Mouse (Mus musculus) cortical plate, adult 2 months (tissue): ENCODE measurements around the gene Zscan26. TPM values are rescaled to one million over a fixed set of nuclear protein-coding genes. Genes with fewer than 3 reads are reported as not detected.
"Not testable (repeated sequence)": the region's sequence is repeated elsewhere in the genome, so short reads cannot be mapped to it uniquely, and the experiment has no call there.

Source experiments
- H3K27ac ChIP-seq: fragments of 200-500 bp; 2 replicates; pipeline ENCODE4 v1.5.1; 2012; ENCODE audit warnings: low read length, control low read depth, inconsistent platforms; ENCODE audit not compliant: insufficient read depth
- H3K4me1 ChIP-seq: fragments of 200-500 bp; 2 replicates; pipeline ENCODE4 v1.6.1; 2011; ENCODE audit warnings: low read length; ENCODE audit not compliant: control insufficient read depth, insufficient read depth
- H3K4me3 ChIP-seq: fragments of 200-500 bp; 2 replicates; pipeline ENCODE4 v1.5.1; 2011; ENCODE audit warnings: mild to moderate bottlenecking, low read length, control low read depth; ENCODE audit not compliant: insufficient read depth
- CTCF ChIP-seq: fragments of 200-500 bp; IDR thresholded peaks from 2 replicates; pipeline ENCODE4 v1.5.1; 2011; ENCODE audit warnings: mild to moderate bottlenecking, control low read depth, low read length; ENCODE audit not compliant: insufficient read depth; ENCODE audit errors: extremely low read depth
- POLR2A ChIP-seq: fragments of 200-500 bp; IDR thresholded peaks from 2 replicates; pipeline ENCODE4 v1.6.1; 2011; ENCODE audit warnings: mild to moderate bottlenecking, low read length, control low read depth; ENCODE audit not compliant: insufficient read depth; ENCODE audit errors: extremely low read depth
- polyA plus RNA-seq: library from polyadenylated mRNA; depleted of rRNA; stranded (reverse); fragments of >200 nt; gene quantifications from 2 replicates; pipeline ENCODE4 v1.2.3, GENCODE M21; 2012; rRNA removed

Gene Zscan26
- polyA plus RNA-seq, 1 experiment: 66.4 TPM

GRCm38 (mm10) chr13:21407969-21408804 is 45.3 kb downstream of the Zscan26 start:
- peak overlapping the region; percentile 53 for H3K4me3 ChIP-seq
- H3K4me1 ChIP-seq: no peaks in the 10 kb centered on the region
- no peak for TF ChIP-seq CTCF
- peak; percentile 61 for TF ChIP-seq POLR2A
- H3K27ac ChIP-seq: peak overlapping the region; percentile 65

- Histone ChIP-seq H3K4me1 (no peaks in the 10 kb centered on the region), H3K27ac (no peak overlapping the region), H3K4me3 (no peak overlapping the region)
- TF ChIP-seq CTCF (no peak), POLR2A (no peak)
Measured at GRCm38 (mm10) chr13:21407341-21407740, 46.2 kb downstream of the Zscan26 start.

GRCm38 (mm10) chr13:21402848-21403247 is 50.7 kb downstream of the Zscan26 start:
- Histone ChIP-seq H3K4me1 (peaks cover 6% of the 10 kb centered on the region), H3K27ac (no peak overlapping the region), H3K4me3 (peak overlapping the region; percentile 100; the same call in 1 of the 2 replicates)
- TF ChIP-seq POLR2A: no peak
- TF ChIP-seq CTCF: no peak

- H3K27ac ChIP-seq: peak within 1 kb of the TSS; percentile 59
- H3K4me3 ChIP-seq: peak within 1 kb of the TSS; percentile 100
- TF ChIP-seq POLR2A (peak; percentile 71; the same call in 1 of the 2 replicates), CTCF (no peak)
- H3K4me1 ChIP-seq: peaks cover 6% of the 10 kb centered on the region
Measured at GRCm38 (mm10) chr13:21402287-21402846, 51.2 kb downstream of the Zscan26 start, which contains the start of gene Zkscan3. Gene Zkscan3, minus strand, starts transcription at chr13:21402755.

- 0 out of 2 replicates have a peak overlapping the region, but pooled peaks have one; percentile 59 for H3K27ac ChIP-seq
- H3K4me3 ChIP-seq: peak overlapping the region; percentile 100
- H3K4me1 ChIP-seq: peaks cover 6% of the 10 kb centered on the region
- no peak for TF ChIP-seq CTCF
Measured at GRCm38 (mm10) chr13:21401636-21402286, 51.8 kb downstream of the Zscan26 start.

GRCm38 (mm10) chr13:21401166-21401565 is 52.4 kb downstream of the Zscan26 start:
- peaks cover 6% of the 10 kb centered on the region for H3K4me1 ChIP-seq
- peak overlapping the region; percentile 100; the same call in 1 of the 2 replicates for H3K4me3 ChIP-seq
- no peak overlapping the region for H3K27ac ChIP-seq
- TF ChIP-seq POLR2A (no peak), CTCF (no peak)

GRCm38 (mm10) chr13:21397486-21397885 is 56.0 kb downstream of the Zscan26 start:
- no peak overlapping the region for H3K4me3 ChIP-seq
- peaks cover 6% of the 10 kb centered on the region for H3K4me1 ChIP-seq
- H3K27ac ChIP-seq: no peak overlapping the region
- TF ChIP-seq CTCF (no peak), POLR2A (no peak)

GRCm38 (mm10) chr13:21396048-21396447 is 57.5 kb downstream of the Zscan26 start:
- H3K4me3 ChIP-seq, H3K27ac ChIP-seq: not testable (repeated sequence)

GRCm38 (mm10) chr13:21395623-21396022 is 57.9 kb downstream of the Zscan26 start:
- TF ChIP-seq POLR2A (no peak), CTCF (no peak)
- Histone ChIP-seq H3K27ac (no peak overlapping the region), H3K4me1 (peaks cover 3% of the 10 kb centered on the region), H3K4me3 (no peak overlapping the region)

More at GRCm38 (mm10) chr13:21396048-21396447, 57.5 kb downstream of the Zscan26 start:
- not testable (repeated sequence) for H3K4me1 ChIP-seq

- TF ChIP-seq POLR2A (no peak), CTCF (no peak)
- Histone ChIP-seq H3K4me3 (no peak overlapping the region), H3K4me1 (peaks cover 3% of the 10 kb centered on the region), H3K27ac (no peak overlapping the region)
Measured at GRCm38 (mm10) chr13:21395211-21395610, 58.3 kb downstream of the Zscan26 start.

Other genes with a start within 250 kb of the Zscan26 start
- 0.10 TPM in 1 of 2 replicates, not detected in the other for gene Gpx5, start 161.0 kb downstream of the Zscan26 start, polyA plus RNA-seq
- gene Gpx6, start 141.6 kb downstream of the Zscan26 start, polyA plus RNA-seq: 1.6 TPM in 1 of 2 replicates, not detected in the other
- not detected in 2 replicates for gene Olfr1367, start 106.8 kb downstream of the Zscan26 start, polyA plus RNA-seq
- gene Zscan12, start 90.9 kb downstream of the Zscan26 start, polyA plus RNA-seq: 5.7 and 6.3 TPM in 2 replicates
- gene Zkscan3, start 51.0 kb downstream of the Zscan26 start, polyA plus RNA-seq: 46.5 and 48.1 TPM in 2 replicates
- gene Pgbd1, start 12.7 kb downstream of the Zscan26 start, polyA plus RNA-seq: 2.3 and 3.1 TPM in 2 replicates
- 0.40 and 0.44 TPM in 2 replicates for gene Nkapl, start 14.8 kb upstream of the Zscan26 start, polyA plus RNA-seq
- gene Zkscan4, start 25.2 kb upstream of the Zscan26 start, polyA plus RNA-seq: 3.8 and 4.1 TPM in 2 replicates
- not detected in 2 replicates for gene Gm10065, start 25.7 kb upstream of the Zscan26 start, polyA plus RNA-seq
- gene AK157302, start 41.5 kb upstream of the Zscan26 start, polyA plus RNA-seq: 1.9 and 2.3 TPM in 2 replicates
- 33.2 and 43.7 TPM in 2 replicates for gene Gm11273, start 47.7 kb upstream of the Zscan26 start, polyA plus RNA-seq
- gene Zkscan8, start 77.4 kb upstream of the Zscan26 start, polyA plus RNA-seq: 6.7 and 7.0 TPM in 2 replicates
- gene Olfr1366, start 89.1 kb upstream of the Zscan26 start, polyA plus RNA-seq: not detected in 2 replicates
- gene Olfr1535, start 106.2 kb upstream of the Zscan26 start, polyA plus RNA-seq: not detected in 2 replicates
- gene Olfr1364, start 128.0 kb upstream of the Zscan26 start, polyA plus RNA-seq: not detected in 2 replicates
- not detected in 2 replicates for gene Olfr1362, start 160.3 kb upstream of the Zscan26 start, polyA plus RNA-seq
- 0.06 TPM in 1 of 2 replicates, not detected in the other for gene Olfr11, start 188.8 kb upstream of the Zscan26 start, polyA plus RNA-seq
- gene Olfr1361, start 209.7 kb upstream of the Zscan26 start, polyA plus RNA-seq: not detected in 2 replicates
- not detected in 2 replicates for gene Olfr1360, start 223.7 kb upstream of the Zscan26 start, polyA plus RNA-seq
- not detected in 2 replicates for gene Olfr1359, start 244.4 kb upstream of the Zscan26 start, polyA plus RNA-seq